Mouse (Mus musculus) limb, embryonic 12.5 days (tissue): Measurements from ENCODE around the gene Amt. TPM values are rescaled to one million over a fixed set of nuclear protein-coding genes. Genes with fewer than 3 reads are reported as not detected.

Experiments used
- polyA plus RNA-seq: library from polyadenylated mRNA; unstranded; fragments of >200 nt; fragmentation: Nextera tagmentation; extraction: Ambion mirVana; gene quantifications from 2 replicates; pipeline ENCODE4 v1.2.1, GENCODE M21; 2016

Amt gene
- polyA plus RNA-seq, 1 experiment from 2014 or later, result 17.0 TPM

Other genes with a start within 250 kb of the Amt start
- 22.5 and 25.5 TPM in 2 replicates for gene Gmppb, start 247.6 kb upstream of the Amt start, polyA plus RNA-seq
- gene Amigo3, start 243.7 kb upstream of the Amt start, polyA plus RNA-seq, result 3.1 and 3.7 TPM in 2 replicates
- 0.18 and 0.51 TPM in 2 replicates for gene Mst1, start 216.4 kb upstream of the Amt start, polyA plus RNA-seq
- gene Rnf123, start 213.5 kb upstream of the Amt start, polyA plus RNA-seq, result 30.5 and 38.0 TPM in 2 replicates
- gene Apeh, start 202.2 kb upstream of the Amt start, polyA plus RNA-seq, result 56.9 and 57.9 TPM in 2 replicates
- gene Bsn, start 106.5 kb upstream of the Amt start, polyA plus RNA-seq, result 1.1 and 1.2 TPM in 2 replicates
- gene Dag1, start 32.9 kb upstream of the Amt start, polyA plus RNA-seq, result 45.7 and 53.3 TPM in 2 replicates
- gene Nicn1, start 6.4 kb upstream of the Amt start, polyA plus RNA-seq, result 45.0 and 46.4 TPM in 2 replicates
- 324 and 387 TPM in 2 replicates for gene Rhoa, start 9.3 kb downstream of the Amt start, polyA plus RNA-seq
- 21.2 and 22.6 TPM in 2 replicates for gene Tcta, start 9.3 kb downstream of the Amt start, polyA plus RNA-seq
- gene Gpx1, start 42.0 kb downstream of the Amt start, polyA plus RNA-seq, result 797 and 821 TPM in 2 replicates
- 117 and 118 TPM in 2 replicates for gene Usp4, start 51.0 kb downstream of the Amt start, polyA plus RNA-seq
- 0.81 and 0.91 TPM in 2 replicates for gene 1700102P08Rik, start 96.0 kb downstream of the Amt start, polyA plus RNA-seq
- 2.1 and 2.4 TPM in 2 replicates for gene Ccdc36, start 131.6 kb downstream of the Amt start, polyA plus RNA-seq
- gene BC048562, start 139.6 kb downstream of the Amt start, polyA plus RNA-seq, result not detected in 2 replicates
- 44.6 and 49.5 TPM in 2 replicates for gene Ccdc71, start 163.7 kb downstream of the Amt start, polyA plus RNA-seq
- gene Klhdc8b, start 164.7 kb downstream of the Amt start, polyA plus RNA-seq, result 33.0 and 36.0 TPM in 2 replicates
- gene Lamb2, start 182.9 kb downstream of the Amt start, polyA plus RNA-seq, result 40.8 and 43.7 TPM in 2 replicates
- 99.3 and 99.7 TPM in 2 replicates for gene Usp19, start 193.7 kb downstream of the Amt start, polyA plus RNA-seq
- 106 and 112 TPM in 2 replicates for gene Qars, start 210.9 kb downstream of the Amt start, polyA plus RNA-seq
- gene Qrich1, start 220.0 kb downstream of the Amt start, polyA plus RNA-seq, result 156 and 159 TPM in 2 replicates